Mouse (Mus musculus): ENCODE results near the gene Efcc1. TPM values are rescaled to one million over a fixed set of nuclear protein-coding genes. Genes with fewer than 3 reads are reported as not detected.
A peak's percentile ranks its signal among the peaks of the same experiment; 100 is the strongest.

Gene Efcc1
- polyA plus RNA-seq, 1 experiment from 2014 or later: 4.3 TPM

DNA sequence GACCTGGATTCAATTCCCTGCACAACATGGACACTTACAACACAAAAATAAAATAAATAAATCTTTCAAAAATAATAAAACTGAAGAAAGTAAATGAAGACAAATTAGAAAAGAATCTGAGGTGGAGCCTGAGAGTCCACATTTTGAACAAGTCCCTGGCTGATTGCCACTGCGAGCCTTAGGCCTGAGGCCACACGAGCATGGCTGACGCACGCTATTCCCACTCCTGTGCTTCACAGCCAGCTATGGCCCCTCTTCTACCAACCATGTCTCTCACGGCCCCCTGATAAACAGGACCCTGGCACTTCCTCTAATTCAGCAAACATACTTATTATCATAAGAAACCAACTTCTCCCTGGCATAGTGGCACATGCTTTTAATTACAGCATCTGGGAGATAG, 56.0 kb downstream of the Efcc1 start:
- WGBS: 88% methylated on average over 5 of the region's 5 CpGs
- H3K27ac ChIP-seq (replicated peaks): no peak overlapping the region
- H3K36me3 ChIP-seq: peaks cover 2% of the 10 kb centered on the region; the same call in 1 of the 2 replicates
- H3K4me1 ChIP-seq (replicated peaks): peaks cover 11% of the 10 kb centered on the region
- H3K4me3 ChIP-seq: no peak overlapping the region
- H3K9ac ChIP-seq: no peak overlapping the region
- H3K9me3 ChIP-seq: no peaks in the 10 kb centered on the region
- H3K27me3 ChIP-seq: no peaks in the 10 kb centered on the region
- no peak overlapping the region for H3K4me2 ChIP-seq
- ATAC-seq (ENCODE audit: low read depth): no peak

- no peak for ATAC-seq (ENCODE audit: low read depth)
- H3K36me3 ChIP-seq: peaks cover 9% of the 10 kb centered on the region
- H3K27me3 ChIP-seq: no peaks in the 10 kb centered on the region
- H3K9me3 ChIP-seq: no peaks in the 10 kb centered on the region
- 87% methylated on average over 6 of the region's 6 CpGs for WGBS
- no peak overlapping the region for H3K9ac ChIP-seq
- no peak overlapping the region for H3K4me3 ChIP-seq
- H3K4me2 ChIP-seq: no peak overlapping the region
- H3K27ac ChIP-seq (replicated peaks): no peak overlapping the region
- H3K4me1 ChIP-seq (replicated peaks): peaks cover 11% of the 10 kb centered on the region
Observed at GRCm38 (mm10) chr6:87787108-87787890, 56.6 kb downstream of the Efcc1 start.

- Histone ChIP-seq H3K9ac (no peak overlapping the region), H3K4me2 (no peak overlapping the region), H3K27me3 (no peaks in the 10 kb centered on the region), H3K9me3 (no peaks in the 10 kb centered on the region), H3K4me1 (replicated peaks) (peaks cover 11% of the 10 kb centered on the region), H3K36me3 (peaks cover 16% of the 10 kb centered on the region), H3K4me3 (no peak overlapping the region), H3K27ac (replicated peaks) (no peak overlapping the region)
- 94% methylated on average over 9 of the region's 9 CpGs for WGBS
- ATAC-seq (ENCODE audit: low read depth): no peak
Observed at GRCm38 (mm10) chr6:87788266-87788895, 57.7 kb downstream of the Efcc1 start.

- Histone ChIP-seq H3K9ac (0 out of 2 replicates have a peak overlapping the region, but pooled peaks have one; percentile 6), H3K4me1 (replicated peaks) (peaks cover 11% of the 10 kb centered on the region), H3K27me3 (no peaks in the 10 kb centered on the region), H3K4me3 (no peak overlapping the region), H3K4me2 (no peak overlapping the region), H3K27ac (replicated peaks) (peak overlapping the region; percentile 14; the same call in 1 of the 2 replicates), H3K9me3 (no peaks in the 10 kb centered on the region), H3K36me3 (peaks cover 18% of the 10 kb centered on the region)
- WGBS: 39% methylated on average over 5 of the region's 5 CpGs
- no peak for ATAC-seq (ENCODE audit: low read depth)
Observed at GRCm38 (mm10) chr6:87788896-87789587, 58.4 kb downstream of the Efcc1 start.

GRCm38 (mm10) chr6:87789791-87790190, 59.1 kb downstream of the Efcc1 start:
- 96% methylated on average over 6 of the region's 6 CpGs for WGBS
- Histone ChIP-seq H3K4me2 (no peak overlapping the region), H3K4me1 (replicated peaks) (peaks cover 11% of the 10 kb centered on the region), H3K9ac (0 out of 2 replicates have a peak overlapping the region, but pooled peaks have one; percentile 6), H3K36me3 (peaks cover 22% of the 10 kb centered on the region), H3K9me3 (no peaks in the 10 kb centered on the region), H3K27me3 (no peaks in the 10 kb centered on the region), H3K27ac (replicated peaks) (0 out of 2 replicates have a peak overlapping the region, but pooled peaks have one; percentile 14), H3K4me3 (no peak overlapping the region)
- no peak for ATAC-seq (ENCODE audit: low read depth)

DNA sequence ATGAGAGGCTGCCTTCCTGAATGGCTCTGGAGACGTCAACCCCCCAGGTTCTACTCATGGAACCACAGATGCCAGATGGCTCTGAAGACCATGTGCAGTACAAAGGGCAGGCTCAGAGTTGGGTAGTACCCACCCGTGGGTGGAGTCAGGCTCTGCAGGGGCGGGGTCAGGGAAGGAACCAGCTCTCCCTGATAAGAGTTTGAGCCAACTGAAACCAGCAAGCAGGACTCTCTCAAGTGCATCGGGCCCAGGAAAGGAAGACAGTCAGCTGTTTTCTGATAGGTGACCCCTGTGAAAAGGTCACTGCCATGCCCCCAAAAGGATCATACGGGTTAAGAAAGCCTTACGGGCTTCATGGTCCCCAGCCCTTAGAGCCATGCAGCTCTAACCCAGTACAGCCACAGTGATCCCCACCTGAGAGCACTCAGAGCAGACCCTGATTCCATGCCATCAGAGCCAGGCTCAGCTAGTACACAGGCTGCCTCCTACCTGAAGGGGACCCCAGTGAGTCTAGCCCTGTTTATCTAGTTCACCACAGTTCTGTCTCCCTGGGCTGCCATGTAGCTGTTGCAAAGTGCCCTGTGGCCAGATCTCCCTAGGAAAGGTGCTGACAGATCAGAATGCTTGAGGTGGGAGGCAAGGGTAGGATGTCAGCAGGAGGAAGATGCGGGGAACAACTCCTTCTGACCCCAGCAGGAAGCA, 60.3 kb downstream of the Efcc1 start:
- H3K4me1 ChIP-seq (replicated peaks): peaks cover 11% of the 10 kb centered on the region
- no peak for ATAC-seq (ENCODE audit: low read depth)
- peaks cover 22% of the 10 kb centered on the region for H3K36me3 ChIP-seq
- no peaks in the 10 kb centered on the region for H3K27me3 ChIP-seq
- no peak overlapping the region for H3K4me2 ChIP-seq
- H3K9me3 ChIP-seq: no peaks in the 10 kb centered on the region
- H3K9ac ChIP-seq: no peak overlapping the region
- WGBS: 75% methylated on average over 7 of the region's 7 CpGs
- no peak overlapping the region for H3K27ac ChIP-seq (replicated peaks)
- no peak overlapping the region for H3K4me3 ChIP-seq

- Histone ChIP-seq H3K27ac (replicated peaks) (no peak overlapping the region), H3K4me1 (replicated peaks) (peaks cover 11% of the 10 kb centered on the region), H3K9ac (no peak overlapping the region), H3K4me3 (no peak overlapping the region), H3K4me2 (no peak overlapping the region), H3K9me3 (no peaks in the 10 kb centered on the region), H3K27me3 (no peaks in the 10 kb centered on the region), H3K36me3 (peaks cover 22% of the 10 kb centered on the region)
- WGBS: 89% methylated on average over 5 of the region's 5 CpGs
- no peak for ATAC-seq (ENCODE audit: low read depth)
Observed at GRCm38 (mm10) chr6:87791826-87792225, 61.2 kb downstream of the Efcc1 start.

- Histone ChIP-seq H3K9me3 (no peaks in the 10 kb centered on the region), H3K36me3 (peaks cover 22% of the 10 kb centered on the region), H3K27ac (replicated peaks) (no peak overlapping the region), H3K27me3 (no peaks in the 10 kb centered on the region), H3K4me2 (no peak overlapping the region), H3K4me3 (no peak overlapping the region), H3K9ac (no peak overlapping the region), H3K4me1 (replicated peaks) (peaks cover 9% of the 10 kb centered on the region)
- ATAC-seq (ENCODE audit: low read depth): no peak
- 93% methylated on average over 10 of the region's 10 CpGs for WGBS
Observed at GRCm38 (mm10) chr6:87793821-87794510, 63.3 kb downstream of the Efcc1 start.

DNA sequence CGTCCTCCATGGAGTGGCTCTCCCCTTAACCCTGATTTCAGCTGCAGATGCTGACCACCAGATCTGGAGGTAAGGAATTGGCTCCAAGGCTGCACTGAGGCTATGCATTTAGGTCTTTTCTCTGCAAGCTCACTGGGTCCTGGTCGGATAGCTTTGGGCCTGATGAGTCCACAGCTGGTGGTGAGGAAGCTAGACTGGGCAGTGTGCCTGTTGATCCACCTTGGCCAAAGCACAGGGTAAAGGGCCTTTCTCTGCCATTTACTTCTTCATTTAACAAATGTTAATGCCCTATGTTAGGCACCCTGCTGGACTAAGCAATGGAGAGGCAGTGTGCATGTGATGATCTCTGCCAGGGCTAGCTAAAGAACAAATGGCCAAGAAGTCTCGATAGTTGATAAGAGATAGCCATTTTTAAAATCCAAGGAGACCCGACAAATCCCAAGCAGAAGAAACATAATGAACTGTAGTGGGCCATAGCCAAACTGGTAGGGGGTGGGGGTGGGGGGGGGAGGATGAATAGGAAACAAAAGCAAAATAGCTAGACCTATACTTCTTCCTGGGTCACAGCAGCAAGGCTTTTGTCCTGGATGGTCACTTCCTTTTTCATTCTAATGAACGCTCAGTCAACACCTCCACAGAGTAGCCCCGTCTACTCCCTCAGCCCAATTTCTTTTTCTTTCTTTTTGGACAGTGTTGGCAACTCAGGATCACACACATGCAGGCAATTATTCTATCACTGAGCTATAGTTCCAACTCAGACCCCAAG, 64.9 kb downstream of the Efcc1 start:
- ATAC-seq (ENCODE audit: low read depth): no peak
- Histone ChIP-seq H3K27ac (replicated peaks) (no peak overlapping the region), H3K4me1 (replicated peaks) (no peaks in the 10 kb centered on the region; the same call in 1 of the 2 replicates), H3K27me3 (no peaks in the 10 kb centered on the region), H3K4me2 (no peak overlapping the region), H3K9ac (no peak overlapping the region), H3K9me3 (no peaks in the 10 kb centered on the region), H3K4me3 (no peak overlapping the region), H3K36me3 (peaks cover 22% of the 10 kb centered on the region)
- 56% methylated on average over 6 of the region's 6 CpGs for WGBS

DNA sequence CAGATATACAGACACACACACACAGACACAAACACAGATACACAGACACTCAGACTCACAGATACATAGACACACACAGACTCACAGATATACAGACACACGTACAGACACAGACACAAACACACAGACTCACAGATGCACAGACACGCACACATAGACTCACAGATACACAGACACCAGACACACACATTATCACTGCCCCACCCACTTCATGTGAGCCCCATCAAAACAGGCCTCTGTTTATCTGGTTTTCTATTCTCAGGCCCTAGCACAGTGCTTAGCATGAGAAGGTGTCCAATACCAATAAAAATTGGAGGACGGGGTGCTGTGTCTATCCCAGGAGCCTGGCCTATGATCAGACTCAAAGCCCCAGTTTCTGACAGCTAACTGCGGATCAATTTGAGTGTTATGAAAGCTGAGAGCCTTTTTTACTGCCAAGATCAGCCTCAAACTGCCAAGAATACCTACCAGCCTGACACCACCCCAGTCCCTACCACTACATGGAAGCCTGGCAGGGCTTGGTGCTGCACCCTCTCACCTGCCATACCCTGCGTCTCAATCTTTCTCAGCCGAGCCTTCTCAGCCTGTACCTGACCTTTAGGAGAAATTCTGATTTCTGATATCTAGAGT, 65.7 kb downstream of the Efcc1 start:
- Histone ChIP-seq H3K9ac (no peak overlapping the region), H3K36me3 (peaks cover 22% of the 10 kb centered on the region), H3K27ac (replicated peaks) (no peak overlapping the region), H3K27me3 (no peaks in the 10 kb centered on the region), H3K9me3 (no peaks in the 10 kb centered on the region), H3K4me3 (no peak overlapping the region), H3K4me1 (replicated peaks) (no peaks in the 10 kb centered on the region; the same call in 1 of the 2 replicates), H3K4me2 (no peak overlapping the region)
- WGBS: 92% methylated on average over 6 of the region's 6 CpGs
- ATAC-seq (ENCODE audit: low read depth): no peak
